Mouse (Mus musculus): ENCODE results near the gene Tmem132b.
"Not testable (repeated sequence)": the region's sequence is repeated elsewhere in the genome, so short reads cannot be mapped to it uniquely, and the experiment has no call there.

DNA sequence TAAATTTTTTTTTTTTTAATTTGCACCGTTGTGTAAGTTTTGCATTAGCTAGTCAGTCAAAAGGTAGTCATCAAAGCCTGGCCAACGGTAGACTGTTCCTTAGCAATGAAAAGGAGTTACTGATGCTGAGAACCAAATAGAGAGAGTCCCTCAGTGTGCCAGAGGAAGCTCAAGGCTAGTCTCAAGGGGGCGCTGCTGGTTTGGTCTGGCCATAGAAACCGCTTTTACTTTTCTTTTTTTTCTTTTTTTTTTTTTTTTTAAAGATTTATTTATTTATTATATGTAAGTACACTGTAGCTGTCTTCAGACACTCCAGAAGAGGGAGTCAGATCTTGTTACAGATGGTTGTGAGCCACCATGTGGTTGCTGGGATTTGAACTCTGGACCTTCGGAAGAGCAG lies 42.6 kb upstream of the Tmem132b start:
- not testable (repeated sequence) for TF ChIP-seq RCOR1 (conservative IDR thresholded peaks at IDR 0.05; ENCODE audit: low read depth, low read length); TCF12 (IDR thresholded peaks at IDR 0.05; ENCODE audit: low read depth, low read length); POLR2A (IDR thresholded peaks at IDR 0.05; ENCODE audit: low read depth, low read length); USF1 (IDR thresholded peaks at IDR 0.05; ENCODE audit: low read depth, low read length); NRF1 (IDR thresholded peaks at IDR 0.05; ENCODE audit: low read depth, low read length); GABPA (IDR thresholded peaks at IDR 0.05; ENCODE audit: insufficient replicate concordance, low read depth, low read length); RAD21 (IDR thresholded peaks at IDR 0.05; ENCODE audit: low read depth, low read length); HCFC1 (IDR thresholded peaks at IDR 0.05; ENCODE audit: low read depth, low read length); ZNF384 (IDR thresholded peaks at IDR 0.05; ENCODE audit: low read depth, low read length); TBP (conservative IDR thresholded peaks at IDR 0.05; ENCODE audit: low read depth, low read length); JUND (conservative IDR thresholded peaks at IDR 0.05; ENCODE audit: low read depth, low read length); ZC3H11A (IDR thresholded peaks at IDR 0.05; ENCODE audit: low read depth, low read length)
- TF ChIP-seq CTCF (conservative IDR thresholded peaks at IDR 0.05 in 1 of 2, IDR thresholded peaks at IDR 0.05 in 1 of 2; ENCODE audit: low read depth in 2 of 2, low read length in 2 of 2), result peak in 1 of 2 experiments; percentile 18; a peak in 1 of 4 replicates
